Comparison of ENCODE assay signal across 8 mouse cellular contexts in the genomic region with DNA sequence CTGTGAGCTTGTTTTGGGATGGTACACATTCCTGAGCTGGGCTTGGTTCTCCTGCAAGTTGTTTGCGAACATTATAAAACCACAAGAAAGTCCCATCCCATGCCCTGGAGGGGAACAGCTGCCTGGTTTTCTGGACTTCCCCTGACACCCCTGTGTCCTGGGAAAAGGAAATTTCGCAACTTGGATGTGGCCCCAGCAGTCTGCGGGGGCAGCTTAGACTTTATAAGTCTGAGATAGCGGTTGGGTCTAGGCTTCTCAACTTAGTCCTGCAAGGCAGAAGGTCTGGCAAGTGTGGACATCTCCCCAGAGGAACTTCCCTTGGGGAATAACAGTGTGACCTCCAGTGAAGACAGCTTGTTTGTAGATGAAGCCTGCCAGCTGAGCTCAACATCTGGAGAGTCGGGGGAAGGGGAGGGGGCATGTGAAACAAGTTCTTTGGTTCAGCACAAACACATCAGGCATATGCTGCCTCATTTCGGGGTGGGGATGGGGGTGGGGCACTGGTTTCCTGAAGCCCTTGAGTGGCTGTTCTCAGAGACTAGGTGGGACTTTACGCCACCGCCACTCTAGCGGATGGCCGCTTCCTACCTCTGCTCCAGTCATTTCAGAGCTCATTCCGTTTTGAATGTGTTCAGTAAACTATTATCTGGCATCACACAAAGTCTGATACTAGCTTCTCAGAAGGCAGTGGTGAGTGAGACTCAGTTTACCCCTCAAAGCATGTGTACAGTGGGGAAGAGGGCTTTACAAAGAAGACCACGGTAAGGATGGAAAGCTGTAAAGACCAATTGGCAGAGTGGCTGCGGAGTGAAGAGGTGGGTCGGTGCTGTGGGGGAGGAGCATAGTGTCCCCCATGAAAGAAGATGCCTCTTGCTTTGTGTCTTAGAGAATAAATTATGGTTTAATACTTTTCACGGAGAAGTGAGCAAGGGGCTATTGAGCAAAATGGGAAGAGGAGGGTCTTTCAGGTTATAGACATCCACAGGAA. TPM values are rescaled to one million over a fixed set of nuclear protein-coding genes. Genes with fewer than 3 reads are reported as not detected.
DNase-seq lines count a peak whose midpoint lies in the region; ATAC-seq lines count a peak whose summit lies in the region.

No protein-coding gene starts in this region.

- H3K27ac ChIP-seq in heart, embryonic 15.5 days, result peak overlapping the region; percentile 30; the same call in 1 of the 2 replicates

- H3K36me3 ChIP-seq in heart, embryonic 15.5 days, result no peaks in the 10 kb centered on the region; the same call in 1 of the 2 replicates

- ATAC-seq in heart, embryonic 15.5 days (replicated peaks; ENCODE audit: insufficient number of reproducible peaks, insufficient read depth, low FRiP score, low read depth), result peak; percentile 61; the same call in 1 of the 2 replicates
- ATAC-seq in megakaryocyte progenitor cell, adult 5-6 weeks (replicated peaks; ENCODE audit: poor library complexity), result peak; percentile 63

- peak overlapping the region; percentile 28 for H3K4me3 ChIP-seq in heart, embryonic 15.5 days

- WGBS in heart, embryonic 15.5 days, result 32% methylated on average over 15 of the region's 15 CpGs

- no peaks in the 10 kb centered on the region for H3K27me3 ChIP-seq in heart, embryonic 15.5 days

- H3K9me3 ChIP-seq in heart, embryonic 15.5 days (replicated peaks), result no peaks in the 10 kb centered on the region

- DNase-seq in WW6 (ENCODE audit: low read depth, low spot score), result peak; percentile 67
- peak; percentile 55 for DNase-seq in embryo, embryonic 11 days
- DNase-seq in kidney, postnatal 4 days, result peak; percentile 63 to 74
- DNase-seq in yolk sac, embryonic 10.5 days (ENCODE audit: low spot score), result peak; percentile 38
- DNase-seq in retina, embryonic 14.5 days (ENCODE audit: low spot score), result no peak
- DNase-seq in left cerebral cortex, adult 8-10 months (ENCODE audit: low spot score in 2 of 2), result no peak

- H3K9ac ChIP-seq in heart, embryonic 15.5 days, result no peak overlapping the region

- peaks cover 16% of the 10 kb centered on the region for H3K4me1 ChIP-seq in heart, embryonic 15.5 days (replicated peaks)

- peak overlapping the region; percentile 51 for H3K4me2 ChIP-seq in heart, embryonic 15.5 days

RNA-seq across cellular contexts. Expression of gene Srsf5, which starts 59.7 kb away (rescaled TPM):
- 332 and 350 TPM in 2 replicates for polyA plus RNA-seq in heart, embryonic 15.5 days (2015; fragmentation: Nextera tagmentation; extraction: Ambion mirVana)
- total RNA-seq in megakaryocyte progenitor cell, adult 5-6 weeks (2015), result 254 and 283 TPM in 2 replicates
- 684 and 913 TPM in 2 replicates for total RNA-seq in megakaryocyte progenitor cell, adult 5-6 weeks (2017)
- 100 to 1,000 TPM; 286 to 385 (median 329) TPM for total RNA-seq in left cerebral cortex, adult 8-10 months (2022)

Comparison
In these comparisons a context has a peak if more than half of its experiments do, and no peak if none do; other contexts are left out.
1. DNase-seq: peak in WW6 (single experiment), embryo, embryonic 11 days (single experiment), kidney, postnatal 4 days (2 of 2) and yolk sac, embryonic 10.5 days (single experiment); none in retina, embryonic 14.5 days (single experiment) and left cerebral cortex, adult 8-10 months (0 of 2).